Mouse (Mus musculus): ENCODE measurements around the gene Ncf4. TPM values are rescaled to one million over a fixed set of nuclear protein-coding genes. Genes with fewer than 3 reads are reported as not detected.

Ncf4 gene
- polyA plus RNA-seq (2012; rRNA removed): 1.7 and 1.9 TPM in 2 replicates

GRCm38 (mm10) chr15:78244695-78245492 is at the start of gene Ncf4:
Gene Ncf4 (plus strand): TSS chr15:78244801.
- Histone ChIP-seq H3K4me3 (ENCODE audit: insufficient read depth, low read length) (no peak within 1 kb of the TSS), H3K27ac (ENCODE audit: insufficient read depth, low read length) (no peak within 1 kb of the TSS)
- TF ChIP-seq CTCF (IDR thresholded peaks at IDR 0.05; ENCODE audit: extremely low read depth, insufficient read depth, low read length) (no peak), POLR2A (IDR thresholded peaks at IDR 0.05; ENCODE audit: extremely low read depth, insufficient read depth, low read length) (no peak)

GRCm38 (mm10) chr15:78195096-78195880 is 49.3 kb upstream of the Ncf4 start:
- TF ChIP-seq CTCF (IDR thresholded peaks at IDR 0.05; ENCODE audit: extremely low read depth, insufficient read depth, low read length) (no peak), POLR2A (IDR thresholded peaks at IDR 0.05; ENCODE audit: extremely low read depth, insufficient read depth, low read length) (no peak)
- no peak overlapping the region for H3K27ac ChIP-seq (ENCODE audit: insufficient read depth, low read length)
- no peak overlapping the region for H3K4me3 ChIP-seq (ENCODE audit: insufficient read depth, low read length)
- no peaks in the 10 kb centered on the region for H3K4me1 ChIP-seq (ENCODE audit: control insufficient read depth, insufficient read depth, low read length)

More at GRCm38 (mm10) chr15:78244695-78245492, at the start of gene Ncf4:
- H3K4me1 ChIP-seq (ENCODE audit: control insufficient read depth, insufficient read depth, low read length): 0 out of 2 replicates have a peak, but pooled peaks cover 2% of the 10 kb centered on the region

- 0 out of 2 replicates have a peak, but pooled peaks cover 2% of the 10 kb centered on the region for H3K4me1 ChIP-seq (ENCODE audit: control insufficient read depth, insufficient read depth, low read length)
- H3K4me3 ChIP-seq (ENCODE audit: insufficient read depth, low read length): peak overlapping the region; percentile 33
- no peak overlapping the region for H3K27ac ChIP-seq (ENCODE audit: insufficient read depth, low read length)
- TF ChIP-seq CTCF (IDR thresholded peaks at IDR 0.05; ENCODE audit: extremely low read depth, insufficient read depth, low read length) (no peak), POLR2A (IDR thresholded peaks at IDR 0.05; ENCODE audit: extremely low read depth, insufficient read depth, low read length) (no peak)
Measured at GRCm38 (mm10) chr15:78204053-78204847, 40.4 kb upstream of the Ncf4 start.

GRCm38 (mm10) chr15:78205192-78205591 is 39.4 kb upstream of the Ncf4 start:
- H3K27ac ChIP-seq (ENCODE audit: insufficient read depth, low read length): no peak overlapping the region
- TF ChIP-seq POLR2A (IDR thresholded peaks at IDR 0.05; ENCODE audit: extremely low read depth, insufficient read depth, low read length) (no peak), CTCF (IDR thresholded peaks at IDR 0.05; ENCODE audit: extremely low read depth, insufficient read depth, low read length) (peak; percentile 36; the same call in 1 of the 2 replicates)
- H3K4me3 ChIP-seq (ENCODE audit: insufficient read depth, low read length): no peak overlapping the region
- 0 out of 2 replicates have a peak, but pooled peaks cover 2% of the 10 kb centered on the region for H3K4me1 ChIP-seq (ENCODE audit: control insufficient read depth, insufficient read depth, low read length)

- Histone ChIP-seq H3K27ac (ENCODE audit: insufficient read depth, low read length) (no peak within 1 kb of the TSS), H3K4me3 (ENCODE audit: insufficient read depth, low read length) (no peak within 1 kb of the TSS), H3K4me1 (ENCODE audit: control insufficient read depth, insufficient read depth, low read length) (0 out of 2 replicates have a peak, but pooled peaks cover 2% of the 10 kb centered on the region)
- TF ChIP-seq CTCF (IDR thresholded peaks at IDR 0.05; ENCODE audit: extremely low read depth, insufficient read depth, low read length) (no peak), POLR2A (IDR thresholded peaks at IDR 0.05; ENCODE audit: extremely low read depth, insufficient read depth, low read length) (no peak)
Measured at GRCm38 (mm10) chr15:78206312-78206711, 38.3 kb upstream of the Ncf4 start, which contains the start of gene Pvalb. Gene Pvalb (minus strand): TSS chr15:78206400.

GRCm38 (mm10) chr15:78210203-78210602 is 34.4 kb upstream of the Ncf4 start:
- TF ChIP-seq POLR2A (IDR thresholded peaks at IDR 0.05; ENCODE audit: extremely low read depth, insufficient read depth, low read length) (no peak), CTCF (IDR thresholded peaks at IDR 0.05; ENCODE audit: extremely low read depth, insufficient read depth, low read length) (no peak)
- Histone ChIP-seq H3K4me1 (ENCODE audit: control insufficient read depth, insufficient read depth, low read length) (no peaks in the 10 kb centered on the region), H3K27ac (ENCODE audit: insufficient read depth, low read length) (no peak overlapping the region), H3K4me3 (ENCODE audit: insufficient read depth, low read length) (no peak overlapping the region)

GRCm38 (mm10) chr15:78211367-78211766 is 33.2 kb upstream of the Ncf4 start:
- Histone ChIP-seq H3K4me3 (ENCODE audit: insufficient read depth, low read length) (no peak overlapping the region), H3K27ac (ENCODE audit: insufficient read depth, low read length) (no peak overlapping the region), H3K4me1 (ENCODE audit: control insufficient read depth, insufficient read depth, low read length) (no peaks in the 10 kb centered on the region)
- no peak for TF ChIP-seq POLR2A (IDR thresholded peaks at IDR 0.05; ENCODE audit: extremely low read depth, insufficient read depth, low read length)
- TF ChIP-seq CTCF (IDR thresholded peaks at IDR 0.05; ENCODE audit: extremely low read depth, insufficient read depth, low read length): no peak

- Histone ChIP-seq H3K4me1 (ENCODE audit: control insufficient read depth, insufficient read depth, low read length) (no peaks in the 10 kb centered on the region), H3K27ac (ENCODE audit: insufficient read depth, low read length) (no peak overlapping the region), H3K4me3 (ENCODE audit: insufficient read depth, low read length) (no peak overlapping the region)
- TF ChIP-seq POLR2A (IDR thresholded peaks at IDR 0.05; ENCODE audit: extremely low read depth, insufficient read depth, low read length): no peak
- no peak for TF ChIP-seq CTCF (IDR thresholded peaks at IDR 0.05; ENCODE audit: extremely low read depth, insufficient read depth, low read length)
Measured at GRCm38 (mm10) chr15:78215269-78215668, 29.3 kb upstream of the Ncf4 start.

- H3K27ac ChIP-seq (ENCODE audit: insufficient read depth, low read length): no peak overlapping the region
Measured at GRCm38 (mm10) chr15:78227816-78228215, 16.8 kb upstream of the Ncf4 start.

More at GRCm38 (mm10) chr15:78227816-78228215, 16.8 kb upstream of the Ncf4 start:
- no peaks in the 10 kb centered on the region for H3K4me1 ChIP-seq (ENCODE audit: control insufficient read depth, insufficient read depth, low read length)
- TF ChIP-seq CTCF (IDR thresholded peaks at IDR 0.05; ENCODE audit: extremely low read depth, insufficient read depth, low read length): no peak
- TF ChIP-seq POLR2A (IDR thresholded peaks at IDR 0.05; ENCODE audit: extremely low read depth, insufficient read depth, low read length): no peak
- no peak overlapping the region for H3K4me3 ChIP-seq (ENCODE audit: insufficient read depth, low read length)

Measured in cortical plate, adult 2 months (tissue).